ENCODE assay signal across 8 mouse cellular contexts in genomic region chr8:118284112-118285029, GRCm38 (mm10). TPM values are rescaled to one million over a fixed set of nuclear protein-coding genes. Genes with fewer than 3 reads are reported as not detected.
A peak's percentile ranks its signal among the peaks of the same experiment; 100 is the strongest.
DNase-seq lines count a peak whose midpoint lies in the region; ATAC-seq and TF ChIP-seq lines count a peak whose summit lies in the region.

No protein-coding gene starts in this region.

- no peak overlapping the region for H3K27ac ChIP-seq in intestine, embryonic 16.5 days (ENCODE audit: low read length)
- H3K27ac ChIP-seq in small intestine, adult 2 months (ENCODE audit: insufficient read depth, low read depth, low read length), result no peak overlapping the region

- H3K4me3 ChIP-seq in intestine, embryonic 16.5 days (ENCODE audit: low read length), result peak overlapping the region; percentile 53
- peak overlapping the region; percentile 40 for H3K4me3 ChIP-seq in small intestine, adult 2 months (ENCODE audit: low read depth, low read length)

- peak; percentile 54; the same call in 1 of the 2 replicates for ATAC-seq in intestine, embryonic 16.5 days
- ATAC-seq in megakaryocyte-erythroid progenitor cell, adult 5-6 weeks (replicated peaks; ENCODE audit: low FRiP score, low TSS enrichment, poor library complexity, severe bottlenecking), result no peak

- H3K4me1 ChIP-seq in intestine, embryonic 16.5 days (ENCODE audit: control insufficient read depth, insufficient read depth, low read length), result peaks cover 8% of the 10 kb centered on the region
- no peaks in the 10 kb centered on the region for H3K4me1 ChIP-seq in small intestine, adult 2 months (ENCODE audit: control insufficient read depth, insufficient read depth, insufficient read length, low read length)

- 1% methylated on average over 46 of the region's 46 CpGs for WGBS in intestine, embryonic 16.5 days
- WGBS in small intestine, adult 2 months, result 2% methylated on average over 46 of the region's 46 CpGs

- H3K36me3 ChIP-seq in intestine, embryonic 16.5 days (ENCODE audit: control insufficient read depth, insufficient read depth, low read length), result no peaks in the 10 kb centered on the region
- H3K36me3 ChIP-seq in small intestine, adult 2 months (ENCODE audit: control insufficient read depth, insufficient read depth, low read length), result no peaks in the 10 kb centered on the region

- DNase-seq in thymus, postnatal 4 days, result peak; percentile 37
- no peak for DNase-seq in thymus, postnatal 14 days
- peak; percentile 34 to 48 for DNase-seq in cerebellum, postnatal 36 days
- DNase-seq in gastrocnemius, postnatal 25 days, result peak; percentile 74
- DNase-seq in lung, postnatal 4 days, result peak; percentile 24 to 34

- no peak for TF ChIP-seq POLR2A in small intestine, adult 2 months (IDR thresholded peaks at IDR 0.05; ENCODE audit: low read depth, low read length)

- H3K9me3 ChIP-seq in intestine, embryonic 16.5 days (ENCODE audit: control insufficient read depth, low read length), result no peaks in the 10 kb centered on the region

- peak overlapping the region; percentile 68 for H3K9ac ChIP-seq in intestine, embryonic 16.5 days (ENCODE audit: low read depth, low read length)

- H3K4me2 ChIP-seq in intestine, embryonic 16.5 days (ENCODE audit: low read depth, low read length), result peak overlapping the region; percentile 90

- H3K27me3 ChIP-seq in intestine, embryonic 16.5 days (replicated peaks; ENCODE audit: control insufficient read depth, insufficient read depth, low read length), result no peaks in the 10 kb centered on the region
- peaks cover 7% of the 10 kb centered on the region for H3K27me3 ChIP-seq in small intestine, adult 2 months (ENCODE audit: control insufficient read depth, insufficient read depth, low read length)

- no peak for TF ChIP-seq CTCF in small intestine, adult 2 months (IDR thresholded peaks at IDR 0.05; ENCODE audit: extremely low read depth, insufficient read length, insufficient replicate concordance, low read depth, low read length)

RNA-seq across cellular contexts. Expression of gene Cdh13, which starts 0.8 kb away (rescaled TPM):
- 100 to 1,000 TPM; 102 to 124 TPM for total RNA-seq in gastrocnemius, postnatal 25 days (2021)
- polyA plus RNA-seq in intestine, embryonic 16.5 days (2015; fragmentation: Nextera tagmentation; extraction: Ambion mirVana), result 6.5 and 7.5 TPM in 2 replicates
- 3.1 and 4.6 TPM in 2 replicates for polyA plus RNA-seq in small intestine, adult 2 months (2012; rRNA removed)
- total RNA-seq in megakaryocyte-erythroid progenitor cell, adult 5-6 weeks (2014; fragmentation: Nextera tagmentation), result not detected in 2 replicates
- not detected in 2 replicates for total RNA-seq in megakaryocyte-erythroid progenitor cell, adult 5-6 weeks (2017)

Comparison
In these comparisons a context has a peak if more than half of its experiments do, and no peak if none do; other contexts are left out.
1. RNA of gene Cdh13, which starts 0.8 kb away (total RNA-seq): 102 to 124 TPM in gastrocnemius, postnatal 25 days; not detected in megakaryocyte-erythroid progenitor cell, adult 5-6 weeks; every median in the first group is over 100 times any median in the second.